Mouse (Mus musculus) layer of hippocampus, adult 8-10 months (tissue): ENCODE data around the gene Serpina1d. TPM values are rescaled to one million over a fixed set of nuclear protein-coding genes. Genes with fewer than 3 reads are reported as not detected.
"Not testable (repeated sequence)": the region's sequence is repeated elsewhere in the genome, so short reads cannot be mapped to it uniquely, and the experiment has no call there.

Experiments used
- DNase-seq, 2 experiments: peaks; one replicate each; pipeline ENCODE4 v3.0.0; 2022; ENCODE audit warnings: low spot score in 2 of 2
- total RNA-seq, 4 experiments: library from RNA; stranded (reverse); gene quantifications; 2 replicates each; pipeline ENCODE4 v1.2.4; 2022

Serpina1d gene
- total RNA-seq, result not detected

GRCm38 (mm10) chr12:103773246-103773851, at the start of gene Serpina1d:
Gene Serpina1d, minus strand, starts transcription at chr12:103773592.
- DNase-seq, result not testable (repeated sequence)

DNA sequence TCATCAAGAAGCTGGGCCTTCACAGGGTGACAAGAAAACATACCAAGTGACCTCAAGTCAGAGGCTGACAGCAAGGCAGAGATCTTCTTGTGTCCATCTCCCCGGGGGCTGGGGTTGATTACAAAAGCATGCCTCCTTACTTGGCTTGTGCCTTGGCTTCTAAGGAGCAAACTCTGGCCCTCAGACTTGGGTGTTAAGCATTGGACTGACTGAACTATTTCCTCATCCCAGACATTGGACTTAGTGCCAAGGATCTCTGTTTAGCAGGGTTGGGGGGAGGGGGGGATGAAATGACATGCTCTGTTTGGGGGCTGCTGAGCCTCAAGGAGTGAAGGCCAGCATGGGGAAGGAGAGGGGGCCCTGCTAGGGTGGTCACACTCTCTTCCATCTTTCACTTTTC, 2.8 kb downstream of the Serpina1d start:
- not testable (repeated sequence) for DNase-seq

DNA sequence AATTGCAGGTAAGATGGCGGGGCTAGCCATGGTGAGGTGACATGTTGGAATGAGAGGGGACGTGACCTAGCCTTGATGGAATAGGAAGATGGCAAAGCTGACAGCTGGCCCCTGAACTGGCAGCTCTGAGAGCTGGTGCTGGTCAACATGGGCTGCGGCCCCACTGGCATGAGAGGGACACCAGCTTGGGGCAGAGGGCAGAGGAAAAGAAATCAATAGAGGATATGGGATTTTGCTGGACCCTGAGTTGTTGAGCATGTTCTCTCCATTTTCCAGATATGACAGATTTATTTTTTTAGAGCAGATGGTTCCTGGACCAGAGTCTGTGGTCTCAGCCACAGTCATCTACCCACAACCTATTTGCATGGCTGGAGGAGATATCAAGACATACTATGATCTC, 10.3 kb downstream of the Serpina1d start:
- not testable (repeated sequence) for DNase-seq

DNA sequence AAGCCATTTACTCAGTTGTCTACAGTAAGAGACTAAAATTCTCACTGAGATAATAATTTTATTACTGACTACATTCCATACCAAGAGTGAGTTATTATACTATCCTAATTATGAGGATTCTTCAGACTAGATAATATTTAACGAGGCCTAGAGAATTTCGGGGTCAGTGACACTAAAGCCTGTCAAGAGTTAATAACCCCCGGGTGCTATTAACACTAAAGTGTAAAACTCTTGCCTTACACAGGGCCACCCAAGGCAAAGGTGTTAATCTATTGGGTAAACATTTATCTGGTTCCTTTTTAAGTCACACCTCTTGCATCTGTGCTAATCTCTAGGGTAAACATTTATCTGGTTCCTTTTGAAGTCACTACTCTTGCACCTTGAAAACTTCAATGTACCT, 13.1 kb downstream of the Serpina1d start:
- DNase-seq, result not testable (repeated sequence)

DNA sequence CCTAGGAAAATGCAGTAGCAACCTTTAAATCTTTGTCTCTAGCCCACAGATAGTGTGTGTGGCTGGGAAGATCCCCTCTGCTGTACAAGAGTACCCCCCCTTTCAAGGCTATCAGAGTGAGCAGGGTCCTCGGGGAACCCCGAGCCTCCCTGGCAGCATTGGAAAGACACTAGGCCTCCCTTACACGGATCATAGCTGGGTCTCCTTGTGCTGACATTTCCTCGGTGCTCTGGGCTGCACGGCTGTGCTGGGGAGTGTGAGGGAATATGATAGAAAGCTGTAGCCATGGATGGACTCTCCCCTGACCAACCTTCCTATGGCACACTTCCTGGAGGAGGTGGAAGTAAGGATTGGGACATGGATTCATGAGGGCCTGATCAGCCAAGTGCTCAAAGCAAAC, 27.4 kb downstream of the Serpina1d start:
- DNase-seq, result not testable (repeated sequence)

DNA sequence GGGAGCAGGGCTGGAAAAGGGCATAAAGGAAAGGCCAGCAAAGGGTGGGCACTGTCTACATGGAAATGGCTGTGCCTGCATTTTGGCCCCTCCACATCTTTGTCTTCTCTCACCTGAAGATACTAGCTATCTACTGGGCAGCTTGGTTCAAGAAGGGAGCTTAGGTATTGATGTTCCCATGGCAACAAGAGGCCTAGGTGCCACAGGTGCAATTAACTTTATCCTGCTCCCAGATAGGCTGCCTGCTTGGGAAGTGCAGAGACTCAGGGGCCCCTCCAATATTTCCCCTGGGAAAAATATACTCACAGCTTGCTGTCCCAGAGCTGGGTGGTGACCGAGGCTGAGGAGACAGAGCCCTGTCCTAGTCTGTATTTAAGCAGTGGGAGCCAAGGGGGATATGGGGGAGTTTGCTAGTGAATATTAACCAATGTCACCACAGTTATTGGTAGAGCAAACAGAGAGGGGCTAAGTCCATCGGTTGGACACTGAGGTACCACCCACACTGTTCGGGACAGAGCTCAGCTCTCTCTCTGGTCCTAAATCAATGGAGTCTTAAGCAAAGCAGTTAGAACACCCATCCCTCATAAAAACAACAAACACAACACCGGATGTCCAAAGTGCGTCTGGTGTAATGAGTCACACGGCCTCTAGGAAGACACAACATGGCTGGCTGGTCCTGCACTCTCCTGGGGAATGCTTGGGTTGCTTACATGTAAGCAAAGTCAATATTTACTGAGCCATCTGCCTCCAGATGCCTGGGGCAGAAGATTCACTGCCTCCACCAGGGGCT, 35.4 kb downstream of the Serpina1d start:
- not testable (repeated sequence) for DNase-seq

- not testable (repeated sequence) for DNase-seq
These were observed 37.8 kb downstream of the Serpina1d start for GRCm38 (mm10) chr12:103735566-103735965.

GRCm38 (mm10) chr12:103735101-103735500, 38.3 kb downstream of the Serpina1d start:
- not testable (repeated sequence) for DNase-seq

Other genes starting within 250 kb of the Serpina1d start
- gene Ppp4r4, start 241.3 kb downstream of the Serpina1d start, total RNA-seq, result 10 to 100 TPM; 37.8 to 51.4 (median 42.4) TPM
- under 1 TPM in 1 of 4 experiments, not detected in 3; 0.21 TPM for gene Serpina10, start 142.1 kb downstream of the Serpina1d start, total RNA-seq
- not detected for gene Serpina6, start 116.4 kb downstream of the Serpina1d start, total RNA-seq
- gene Serpina16, start 97.5 kb downstream of the Serpina1d start, total RNA-seq, result not detected
- not detected for gene Serpina1f, start 78.1 kb downstream of the Serpina1d start, total RNA-seq
- not detected for gene Serpina1b, start 56.8 kb upstream of the Serpina1d start, total RNA-seq
- not detected for gene Serpina1a, start 90.0 kb upstream of the Serpina1d start, total RNA-seq
- not detected for gene Serpina1c, start 131.3 kb upstream of the Serpina1d start, total RNA-seq
- gene Serpina1e, start 185.4 kb upstream of the Serpina1d start, total RNA-seq, result under 1 TPM in 1 of 4 experiments, not detected in 3; 0.34 TPM
- not detected for gene Serpina11, start 216.4 kb upstream of the Serpina1d start, total RNA-seq
- gene Serpina9, start 240.2 kb upstream of the Serpina1d start, total RNA-seq, result under 1 TPM; 0.10 to 0.32 (median 0.14) TPM